Mouse (Mus musculus) T-cell, adult 66 days (primary cell): ENCODE measurements around the gene Adat1. TPM values are rescaled to one million over a fixed set of nuclear protein-coding genes. Genes with fewer than 3 reads are reported as not detected.

Experiments used
- total RNA-seq, 2 experiments: library from RNA; stranded (reverse); gene quantifications; 3 replicates in 1 of 2; 4 replicates in 1 of 2; pipeline ENCODE4 v1.2.4; 2023

Adat1 gene
- total RNA-seq: 1 to 10 TPM; 5.7 TPM

GRCm38 (mm10) chr8:111992013-111992702 is at the start of gene Adat1:
Gene Adat1, minus strand, starts transcription at chr8:111992302.

GRCm38 (mm10) chr8:112014936-112015335 is 22.8 kb upstream of the Adat1 start, which contains the start of gene Gm6793:
Gene Gm6793, minus strand, starts transcription at chr8:112015036.

GRCm38 (mm10) chr8:112010997-112011815 is 19.1 kb upstream of the Adat1 start, which contains the start of the genes Kars and Terf2ip:
Gene Kars, minus strand, starts transcription at chr8:112011323.
Gene Terf2ip, plus strand, starts transcription at chr8:112011398.

GRCm38 (mm10) chr8:111940171-111941100 is 51.7 kb downstream of the Adat1 start, which contains the start of gene Gabarapl2:
Gene Gabarapl2, plus strand, starts transcription at chr8:111940703.

GRCm38 (mm10) chr8:111933348-111934076 is 58.6 kb downstream of the Adat1 start, which contains the start of gene Tmem231:
Gene Tmem231, minus strand, starts transcription at chr8:111933881.

Other genes with a start within 250 kb of the Adat1 start
- not detected for gene Bcar1, start 248.5 kb downstream of the Adat1 start, total RNA-seq
- 10 to 100 TPM; 35.3 to 45.2 TPM for gene Cfdp1, start 138.0 kb downstream of the Adat1 start, total RNA-seq
- gene Tmem170, start 115.6 kb downstream of the Adat1 start, total RNA-seq: 1 to 10 TPM; 3.3 to 3.8 TPM
- not detected for gene Chst5, start 81.9 kb downstream of the Adat1 start, total RNA-seq
- gene Tmem231, start 58.4 kb downstream of the Adat1 start, total RNA-seq: under 1 TPM; 0.41 to 0.50 TPM
- 100 to 1,000 TPM; 120 to 127 TPM for gene Gabarapl2, start 51.6 kb downstream of the Adat1 start, total RNA-seq
- 10 to 100 TPM; 86.1 to 90.1 TPM for gene Kars, start 19.0 kb upstream of the Adat1 start, total RNA-seq
- 10 to 100 TPM; 13.8 to 17.4 TPM for gene Terf2ip, start 19.1 kb upstream of the Adat1 start, total RNA-seq
- not detected for gene Gm6793, start 22.7 kb upstream of the Adat1 start, total RNA-seq